In genomic region chr1:58796059-58796363, GRCm38 (mm10) we compare ENCODE assay signal across 8 mouse cellular contexts. TPM values are rescaled to one million over a fixed set of nuclear protein-coding genes. Genes with fewer than 3 reads are reported as not detected.
DNase-seq lines count a peak whose midpoint lies in the region; ATAC-seq and TF ChIP-seq lines count a peak whose summit lies in the region.

No protein-coding gene starts in this region.

- no peak for ATAC-seq in heart, embryonic 11.5 days (replicated peaks; ENCODE audit: insufficient number of reproducible peaks, low FRiP score, low TSS enrichment)
- peak; percentile 9; the same call in 1 of the 2 replicates for ATAC-seq in heart, postnatal 0 days (ENCODE audit: insufficient read depth, low read depth)
- no peak for ATAC-seq in midbrain, embryonic 11.5 days (ENCODE audit: low FRiP score)

- H3K9ac ChIP-seq in heart, embryonic 11.5 days (ENCODE audit: low read depth, low read length): peak overlapping the region; percentile 90
- H3K9ac ChIP-seq in CH12.LX (ENCODE audit: insufficient read depth, low read depth): peak overlapping the region; percentile 77
- peak overlapping the region; percentile 86 for H3K9ac ChIP-seq in heart, postnatal 0 days (replicated peaks; ENCODE audit: low read depth, low read length)
- H3K9ac ChIP-seq in midbrain, embryonic 11.5 days (ENCODE audit: low read length): peak overlapping the region; percentile 66

- DNase-seq in heart, postnatal 10 days: no peak
- peak; percentile 20 for DNase-seq in CH12.LX (ENCODE audit: extremely low read depth)
- no peak for DNase-seq in heart, postnatal 0 days (ENCODE audit: low spot score)
- no peak for DNase-seq in midbrain, embryonic 11.5 days (ENCODE audit: low spot score, missing footprints)
- no peak for DNase-seq in layer of hippocampus, adult 18-20 months (ENCODE audit: low spot score in 2 of 2)
- DNase-seq in layer of hippocampus, postnatal 10 days (ENCODE audit: low spot score in 2 of 2): no peak
- no peak for DNase-seq in lung, postnatal 25 days (ENCODE audit: low spot score)

- dilution Hi-C loops in CH12.LX (cut with MboI; ENCODE audit: extremely low pct_ligation_motif_present, extremely low pct_unique_long_range_greater_than_20kb, low sequenced_read_pairs): no loop called here

- peak overlapping the region; percentile 59 for H3K27ac ChIP-seq in heart, embryonic 11.5 days (ENCODE audit: low read depth, low read length)
- H3K27ac ChIP-seq in CH12.LX (ENCODE audit: insufficient read depth, low read depth): peak overlapping the region; percentile 70
- peak overlapping the region; percentile 89 for H3K27ac ChIP-seq in heart, postnatal 0 days (ENCODE audit: low read depth)
- H3K27ac ChIP-seq in midbrain, embryonic 11.5 days (ENCODE audit: low read depth, low read length): no peak overlapping the region

- in situ Hi-C loops in CH12.LX (cut with MboI; ENCODE audit: low pct_ligation_motif_present, low pct_unique_long_range_greater_than_20kb, low sequenced_read_pairs): loop anchor here (25.0 kb wide), 1 partner anchor 441 kb away; the partner anchor contains the start of gene Als2

- no peak for TF ChIP-seq RAD21 in CH12.LX (IDR thresholded peaks at IDR 0.05; ENCODE audit: low read depth, low read length)

- WGBS in heart, embryonic 11.5 days (ENCODE audit: insufficient replicate concordance): 10% methylated on average over 3 of the region's 3 CpGs
- WGBS in heart, postnatal 0 days: 4% methylated on average over 3 of the region's 3 CpGs
- 3% methylated on average over 3 of the region's 3 CpGs for WGBS in midbrain, embryonic 11.5 days

- no peak for TF ChIP-seq EP300 in CH12.LX (IDR thresholded peaks at IDR 0.05; ENCODE audit: low read length)
- no peak for TF ChIP-seq EP300 in heart, postnatal 0 days (IDR thresholded peaks at IDR 0.05; ENCODE audit: low read depth)

- intact Hi-C loops in heart, postnatal 10 days (cut with DNase I): no loop called here

- no peak for TF ChIP-seq POLR2A in CH12.LX (IDR thresholded peaks at IDR 0.05; ENCODE audit: low read depth, low read length)

- H3K79me2 ChIP-seq in CH12.LX (replicated peaks; ENCODE audit: control insufficient read depth, extremely low read depth, insufficient read depth, poor library complexity, severe bottlenecking): peaks cover 36% of the 10 kb centered on the region

- no peaks in the 10 kb centered on the region for H3K4me1 ChIP-seq in heart, embryonic 11.5 days (ENCODE audit: control insufficient read depth, insufficient read depth, low read length)
- peaks cover 0 to 15% of the 10 kb centered on the region in 2 experiments; a peak in 2 of 4 replicates for H3K4me1 ChIP-seq in CH12.LX (ENCODE audit: control insufficient read depth in 1 of 2, insufficient read depth in 2 of 2)
- no peaks in the 10 kb centered on the region for H3K4me1 ChIP-seq in heart, postnatal 0 days (ENCODE audit: control insufficient read depth, insufficient read depth)
- peaks cover 4% of the 10 kb centered on the region; the same call in 1 of the 2 replicates for H3K4me1 ChIP-seq in midbrain, embryonic 11.5 days (ENCODE audit: control insufficient read depth, insufficient read depth, low read length)

- peak overlapping the region; percentile 72 for H3K4me3 ChIP-seq in heart, embryonic 11.5 days (ENCODE audit: low read depth, low read length)
- H3K4me3 ChIP-seq in CH12.LX (replicated peaks in 1 of 3; ENCODE audit: low read depth in 2 of 3, low read length in 2 of 3, poor library complexity in 1 of 3): peak overlapping the region; percentile 69 to 80 (median 73)
- peak overlapping the region; percentile 70 for H3K4me3 ChIP-seq in heart, postnatal 0 days (ENCODE audit: low read depth, low read length)
- peak overlapping the region; percentile 48 for H3K4me3 ChIP-seq in midbrain, embryonic 11.5 days (ENCODE audit: low read depth, low read length)

- no peak for TF ChIP-seq CTCF in CH12.LX (conservative IDR thresholded peaks at IDR 0.05 in 1 of 2, IDR thresholded peaks at IDR 0.05 in 1 of 2; ENCODE audit: low read depth in 2 of 2, low read length in 2 of 2)
- no peak for TF ChIP-seq CTCF in heart, postnatal 0 days (IDR thresholded peaks at IDR 0.05; ENCODE audit: low read depth)

- peak overlapping the region; percentile 86 for H3K4me2 ChIP-seq in heart, embryonic 11.5 days
- peak overlapping the region; percentile 99 for H3K4me2 ChIP-seq in CH12.LX (ENCODE audit: insufficient read depth, low read depth, poor library complexity, severe bottlenecking)
- H3K4me2 ChIP-seq in heart, postnatal 0 days (ENCODE audit: low read depth, low read length): peak overlapping the region; percentile 91
- H3K4me2 ChIP-seq in midbrain, embryonic 11.5 days: peak overlapping the region; percentile 87

- no peaks in the 10 kb centered on the region for H3K36me3 ChIP-seq in heart, embryonic 11.5 days (ENCODE audit: control insufficient read depth, insufficient read depth, low read length)
- H3K36me3 ChIP-seq in CH12.LX (replicated peaks in 1 of 2; ENCODE audit: control insufficient read depth in 1 of 2, insufficient read depth in 1 of 2, low read length in 1 of 2): peaks cover 10 to 22% of the 10 kb centered on the region in 2 experiments
- H3K36me3 ChIP-seq in heart, postnatal 0 days (replicated peaks; ENCODE audit: control insufficient read depth, insufficient read depth, low read length): peaks cover 5% of the 10 kb centered on the region; the same call in 1 of the 2 replicates
- no peaks in the 10 kb centered on the region for H3K36me3 ChIP-seq in midbrain, embryonic 11.5 days (ENCODE audit: control insufficient read depth, insufficient read depth, low read length)

- H3K27me3 ChIP-seq in heart, embryonic 11.5 days (ENCODE audit: control insufficient read depth, insufficient read depth, low read length): no peaks in the 10 kb centered on the region
- H3K27me3 ChIP-seq in CH12.LX (replicated peaks): no peaks in the 10 kb centered on the region
- H3K27me3 ChIP-seq in heart, postnatal 0 days (ENCODE audit: control insufficient read depth, insufficient read depth, low read length): no peaks in the 10 kb centered on the region
- no peaks in the 10 kb centered on the region; the same call in 1 of the 2 replicates for H3K27me3 ChIP-seq in midbrain, embryonic 11.5 days (ENCODE audit: control insufficient read depth, insufficient read depth, low read length)

- H3K9me3 ChIP-seq in heart, embryonic 11.5 days (replicated peaks; ENCODE audit: control insufficient read depth, low read length): no peaks in the 10 kb centered on the region
- H3K9me3 ChIP-seq in CH12.LX (replicated peaks; ENCODE audit: low read length): peaks cover 5% of the 10 kb centered on the region
- H3K9me3 ChIP-seq in heart, postnatal 0 days (replicated peaks; ENCODE audit: control insufficient read depth, low read length): 0 out of 2 replicates have a peak, but pooled peaks cover 3% of the 10 kb centered on the region
- no peaks in the 10 kb centered on the region for H3K9me3 ChIP-seq in midbrain, embryonic 11.5 days (ENCODE audit: control insufficient read depth, low read length)

TF ChIP-seq in CH12.LX, 34 proteins besides CTCF, POLR2A, EP300 and RAD21:
- TF ChIP-seq ZC3H11A (IDR thresholded peaks at IDR 0.05; ENCODE audit: low read depth, low read length) (no peak), RCOR1 (conservative IDR thresholded peaks at IDR 0.05; ENCODE audit: low read depth, low read length) (no peak), USF2 (conservative IDR thresholded peaks at IDR 0.05; ENCODE audit: low read depth, low read length) (no peak), ETS1 (conservative IDR thresholded peaks at IDR 0.05; ENCODE audit: low read depth, low read length) (no peak), CHD2 (IDR thresholded peaks at IDR 0.05; ENCODE audit: low read length) (no peak), JUND (conservative IDR thresholded peaks at IDR 0.05; ENCODE audit: low read depth, low read length) (no peak), KAT2A (IDR thresholded peaks at IDR 0.05; ENCODE audit: insufficient replicate concordance, low read length) (no peak), TCF12 (IDR thresholded peaks at IDR 0.05; ENCODE audit: low read depth, low read length) (no peak), ZNF384 (IDR thresholded peaks at IDR 0.05; ENCODE audit: low read depth, low read length) (no peak), MYC (IDR thresholded peaks at IDR 0.05; ENCODE audit: low read depth, low read length) (no peak), SMC3 (IDR thresholded peaks at IDR 0.05; ENCODE audit: low read depth, low read length) (no peak)

RNA-seq across cellular contexts. Expression of gene Casp8, which starts 0.8 kb away (rescaled TPM):
- 23.8 and 25.8 TPM in 2 replicates for polyA plus RNA-seq in heart, embryonic 11.5 days (2014; fragmentation: Nextera tagmentation; extraction: Ambion mirVana)
- total RNA-seq in heart, postnatal 10 days (2021): 10 to 100 TPM; 12.6 to 16.3 TPM
- total RNA-seq in CH12.LX (2012; rRNA removed) (36.2 and 42.6 TPM in 2 replicates), CH12.LX (2014; rRNA removed) (59.3 and 69.9 TPM in 2 replicates)
- polyA plus RNA-seq in CH12.LX (2012; ENCODE audit: insufficient read length, low read depth): 53.3 and 64.9 TPM in 2 replicates
- 8.2 and 11.9 TPM in 2 replicates for total RNA-seq in heart, postnatal 0 days (2014; rRNA removed; ENCODE audit: low replicate concordance)
- polyA plus RNA-seq in heart, postnatal 0 days (2015; fragmentation: Nextera tagmentation; extraction: Ambion mirVana): 10.7 and 12.3 TPM in 2 replicates
- polyA plus RNA-seq in midbrain, embryonic 11.5 days (2014; fragmentation: Nextera tagmentation; extraction: Ambion mirVana): 10.4 and 12.1 TPM in 2 replicates
- total RNA-seq in layer of hippocampus, adult 18-20 months (2021): 1 to 10 TPM; 2.0 TPM
- total RNA-seq in layer of hippocampus, postnatal 10 days (2021): 1 to 10 TPM; 4.9 to 5.3 TPM
